Mouse (Mus musculus) embryo, embryonic 10 days (tissue): ENCODE measurements at regions not wholly inside any gene's neighbourhood (a gene's known extent, or its start where the extent isn't known, plus 50 kb on each side); places are given as distances from the start of the nearest gene placed in this dataset.

Experiments
- DNase-seq: peaks from one replicate; pipeline ENCODE4 v3.0.0-alpha.2; 2015; ENCODE audit warnings: low spot score

GRCm38 (mm10) chr1:51697265-51698192, 218.3 kb downstream of the Myo1b start:
- DNase-seq: peak; percentile 73

- no peak for DNase-seq
Measured at GRCm38 (mm10) chr1:51696471-51696870, 218.2 kb upstream of the Nabp1 start.

DNA sequence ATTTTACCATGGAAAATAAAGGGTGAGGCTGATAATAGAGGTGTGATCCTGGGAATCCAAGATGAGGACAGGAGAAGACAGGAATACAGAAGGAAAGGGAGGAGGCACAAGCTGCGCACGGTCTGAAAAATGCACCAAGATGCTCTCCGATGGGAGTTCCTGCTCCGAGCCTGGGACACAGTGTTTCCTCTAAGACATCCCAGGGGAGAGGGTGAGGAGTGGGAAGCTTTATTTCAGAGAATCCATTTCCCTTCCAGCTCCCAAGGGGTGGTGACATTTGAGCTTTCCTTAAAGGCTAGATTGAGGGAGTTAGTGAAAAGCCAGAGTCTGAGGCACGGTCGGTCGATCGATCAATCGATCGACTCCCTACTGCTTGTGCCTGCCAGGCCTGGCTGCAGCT, 212.7 kb upstream of the Nabp1 start:
- DNase-seq: no peak

- DNase-seq: no peak
Measured at GRCm38 (mm10) chr1:51689461-51690223, 211.4 kb upstream of the Nabp1 start.

- DNase-seq: no peak
Measured at GRCm38 (mm10) chr1:51688946-51689345, 210.7 kb upstream of the Nabp1 start.

- no peak for DNase-seq
Measured at GRCm38 (mm10) chr1:51688224-51688545, 210.0 kb upstream of the Nabp1 start.

DNA sequence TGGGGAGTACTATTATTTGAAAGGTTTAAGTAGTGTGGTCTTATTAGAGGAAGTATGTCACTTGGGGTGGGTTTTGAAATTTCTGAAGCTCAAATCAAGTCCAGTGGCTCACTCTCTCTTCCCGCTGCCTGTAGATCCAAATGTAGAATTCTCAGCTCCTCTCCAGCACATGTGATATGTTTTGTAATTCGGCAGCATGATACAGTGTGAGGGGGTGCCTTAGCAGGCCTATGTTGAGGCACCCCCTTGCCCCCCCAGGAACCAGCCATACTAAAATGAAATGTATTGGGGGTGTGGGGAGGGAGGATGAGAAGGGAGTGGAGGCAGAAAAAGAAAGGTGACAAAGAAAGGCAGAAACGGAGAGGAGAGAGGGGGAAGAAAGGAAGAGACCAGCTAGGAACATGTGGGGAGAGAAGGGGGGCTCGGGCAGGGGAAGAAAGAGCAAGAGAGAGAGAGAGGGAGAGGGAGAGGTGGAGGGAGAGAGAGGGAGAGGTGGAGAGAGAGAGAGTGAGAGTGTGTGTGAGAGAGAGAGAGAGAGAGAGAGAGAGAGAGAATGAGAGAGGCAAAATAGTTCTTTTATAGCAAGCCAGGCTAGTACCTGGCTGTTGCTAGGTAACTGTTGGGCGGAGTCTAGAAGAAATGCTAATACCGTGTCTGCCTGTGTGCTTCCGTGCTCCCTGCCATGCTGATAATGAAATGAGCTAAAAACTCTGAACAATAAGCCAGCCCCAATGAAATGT, 209.4 kb upstream of the Nabp1 start:
- DNase-seq: no peak

DNA sequence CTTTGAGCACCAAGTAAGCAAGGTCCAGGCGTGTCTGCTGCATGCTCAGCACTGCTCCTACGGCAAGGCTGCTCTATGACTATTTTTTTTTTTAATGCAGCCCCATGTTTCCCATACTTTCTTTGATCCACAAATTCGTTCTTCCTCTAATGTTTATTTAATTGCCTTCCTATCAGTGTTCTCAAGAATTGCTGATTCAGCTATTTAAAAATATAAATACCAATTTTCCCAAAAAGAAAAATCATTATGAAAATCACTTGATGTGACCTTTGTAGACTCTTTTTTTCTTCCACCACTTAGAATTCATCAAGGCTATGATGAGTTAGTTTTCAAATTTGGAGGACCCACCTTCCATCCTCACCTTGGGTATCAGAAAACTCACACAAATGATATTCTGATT, 208.5 kb upstream of the Nabp1 start:
- DNase-seq: no peak

- DNase-seq: no peak
Measured at GRCm38 (mm10) chr1:51682273-51682672, 204.0 kb upstream of the Nabp1 start.

DNA sequence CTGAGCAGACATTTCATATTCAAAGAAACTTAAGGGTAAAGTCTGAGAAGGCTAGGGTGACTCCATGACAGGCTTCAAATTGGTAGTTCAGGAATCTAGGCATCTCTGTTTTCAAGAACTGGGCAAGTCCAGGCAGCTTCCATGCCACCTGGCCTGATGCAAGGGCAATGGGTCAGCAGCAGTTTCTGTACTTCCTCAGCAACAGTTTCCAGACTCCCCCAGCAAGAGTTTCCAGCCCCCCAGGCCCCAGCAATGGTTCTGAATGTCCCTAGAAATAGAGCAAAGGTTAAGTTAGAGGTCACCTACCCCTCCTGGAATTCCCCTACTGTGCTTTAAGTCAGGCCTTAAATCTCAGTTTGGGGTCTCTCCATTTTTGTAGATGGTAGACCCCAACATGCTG, 203.6 kb upstream of the Nabp1 start:
- DNase-seq: no peak

DNA sequence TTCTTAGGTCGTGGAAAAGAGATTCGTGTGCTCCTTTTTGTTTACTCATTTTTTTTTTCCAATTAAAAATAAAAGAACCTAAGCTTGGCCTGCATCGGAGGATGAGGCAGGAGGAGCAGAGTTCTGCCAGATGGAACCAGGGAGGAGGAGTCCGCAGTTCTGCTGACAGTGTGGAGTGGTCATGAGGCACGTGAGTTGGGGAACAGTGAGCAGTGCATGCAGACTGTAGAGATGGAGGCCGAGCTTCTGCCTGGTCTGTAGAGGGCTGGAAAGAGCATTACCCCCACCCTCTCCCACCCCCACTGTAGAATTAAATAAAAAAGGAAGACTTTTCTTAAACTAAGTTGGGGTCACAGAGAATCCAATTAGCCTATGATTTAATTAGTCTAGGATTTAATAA, 202.5 kb upstream of the Nabp1 start:
- DNase-seq: no peak

DNA sequence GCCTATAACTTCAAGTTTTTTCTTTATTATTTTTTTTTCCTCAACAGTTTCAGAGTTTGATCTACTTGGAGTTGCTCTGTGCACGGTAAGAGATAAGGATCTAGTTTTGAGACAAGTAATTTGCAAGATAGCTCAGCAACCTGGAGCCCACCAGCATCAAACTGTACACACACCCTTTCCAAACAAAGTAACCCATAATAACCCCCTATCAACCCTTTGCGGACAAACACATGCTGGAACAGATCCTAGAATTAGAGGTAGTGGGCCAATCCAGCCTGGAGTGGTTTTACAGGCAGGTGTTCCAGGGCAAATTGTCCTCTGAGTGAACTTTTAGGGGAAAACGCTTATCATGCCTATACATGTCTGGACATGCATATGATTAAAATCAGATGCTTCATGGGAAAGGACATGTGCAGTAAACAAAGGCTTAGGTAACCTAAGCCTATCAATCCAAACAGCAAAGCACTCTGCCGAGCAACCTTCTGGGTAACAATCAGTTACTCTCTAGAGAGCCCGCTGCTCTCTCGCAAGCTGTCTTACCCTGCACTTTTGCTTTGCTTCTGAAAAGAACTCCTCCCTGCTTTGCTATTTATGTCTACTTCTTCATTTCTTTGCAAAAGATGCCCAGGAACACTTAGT, 200.2 kb upstream of the Nabp1 start:
- DNase-seq: no peak

- no peak for DNase-seq
Measured at GRCm38 (mm10) chr1:51677802-51678201, 199.6 kb upstream of the Nabp1 start.

DNA sequence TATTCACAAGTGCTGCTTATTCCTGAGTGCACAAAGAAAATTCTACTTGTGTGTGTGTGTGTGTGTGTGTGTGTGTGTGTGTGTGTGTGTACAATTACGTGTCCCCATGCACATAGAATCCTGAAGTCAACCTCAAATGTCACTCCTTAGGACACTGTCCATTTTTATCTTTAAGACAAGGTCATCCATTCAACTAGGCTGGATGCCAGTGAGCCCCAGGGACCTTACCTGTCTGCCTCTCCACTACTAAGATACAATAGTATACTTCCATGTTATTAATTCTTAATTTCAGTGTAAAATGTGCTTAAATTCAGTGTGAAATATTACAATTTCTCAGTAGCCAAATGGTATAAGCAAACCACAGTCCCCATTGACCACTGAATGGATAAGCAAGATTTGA, 193.5 kb upstream of the Nabp1 start:
- DNase-seq: no peak

- DNase-seq: peak; percentile 44
Measured at GRCm38 (mm10) chr1:51671287-51671686, 193.1 kb upstream of the Nabp1 start.

DNA sequence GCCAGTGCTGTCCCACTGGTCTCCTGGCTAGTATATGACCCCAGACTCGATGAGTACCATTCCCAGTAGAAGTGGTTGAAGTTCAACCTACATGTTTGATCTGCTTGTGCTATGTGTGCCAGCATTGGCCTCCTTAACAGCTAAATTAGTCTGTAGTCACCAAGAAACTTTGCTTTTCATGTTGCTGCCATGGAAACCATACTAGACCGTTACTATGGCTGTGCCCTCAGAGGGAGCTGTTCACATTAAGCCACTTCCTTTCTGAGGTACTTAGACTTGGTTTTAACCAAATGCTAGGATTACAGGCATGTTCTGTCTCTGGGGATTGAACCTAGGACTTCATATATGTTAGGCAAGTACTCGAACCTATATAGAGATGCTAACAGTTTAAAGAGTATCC, 191.8 kb upstream of the Nabp1 start:
- DNase-seq: no peak

GRCm38 (mm10) chr1:51668881-51669280, 190.7 kb upstream of the Nabp1 start:
- DNase-seq: peak; percentile 64

GRCm38 (mm10) chr1:51660531-51660930, 182.3 kb upstream of the Nabp1 start:
- no peak for DNase-seq

DNA sequence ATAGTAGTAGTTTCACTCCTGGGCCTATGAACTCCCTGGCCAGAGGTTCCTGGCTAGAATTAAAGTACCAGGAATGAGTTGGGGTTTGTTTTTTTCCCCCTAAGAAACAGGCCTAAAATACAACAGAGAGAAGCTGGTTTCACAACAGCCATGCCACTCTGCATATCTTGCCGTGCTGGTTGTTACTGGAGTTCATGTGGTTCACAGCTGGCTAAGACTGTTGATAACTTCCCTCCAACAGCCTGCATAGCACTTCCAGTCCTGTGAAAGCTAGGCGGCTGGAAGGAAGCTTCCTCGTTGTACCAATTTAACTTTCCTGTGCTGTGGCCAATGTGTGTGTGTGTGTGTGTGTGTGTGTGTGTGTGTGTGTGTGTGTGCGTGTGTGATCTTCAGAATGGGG, 179.0 kb upstream of the Nabp1 start:
- DNase-seq: no peak

DNA sequence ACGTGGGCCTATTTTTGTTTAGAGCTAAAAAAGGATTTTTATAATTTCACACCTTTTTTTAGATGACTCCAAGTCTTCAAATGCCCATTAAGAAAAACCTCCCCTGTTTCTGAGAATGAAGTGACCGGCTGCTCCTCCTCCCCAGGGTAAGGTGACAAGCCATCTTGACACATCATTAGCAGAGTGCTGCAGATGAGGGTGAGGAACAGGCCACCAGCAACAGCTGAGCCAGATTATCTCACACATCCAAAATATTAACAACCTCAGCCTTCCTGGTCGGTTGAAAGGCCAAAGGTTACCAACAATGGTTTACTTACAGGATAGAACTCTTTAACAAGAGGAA, 172.4 kb upstream of the Nabp1 start:
- DNase-seq: peak; percentile 62

- DNase-seq: peak; percentile 64
Measured at GRCm38 (mm10) chr1:51649963-51650652, 171.9 kb upstream of the Nabp1 start.

- no peak for DNase-seq
Measured at GRCm38 (mm10) chr1:51647955-51648354, 169.7 kb upstream of the Nabp1 start.
